Mouse (Mus musculus) midbrain, postnatal 0 days (tissue): Measurements from ENCODE around the gene Cfap43. TPM values are rescaled to one million over a fixed set of nuclear protein-coding genes. Genes with fewer than 3 reads are reported as not detected.

Experiments used
- ATAC-seq: fragments of 200-750 bp; cut with Nextera tagmentation; 2 replicates; pipeline ENCODE4 v1.8.0; 2017; ENCODE audit warnings: moderate number of reproducible peaks, mild to moderate bottlenecking, moderate TSS enrichment, moderate library complexity; ENCODE audit not compliant: low FRiP score
- DNase-seq: peaks from one replicate; pipeline ENCODE4 v3.0.0-alpha.2; 2015; ENCODE audit warnings: low spot score
- H3K27ac ChIP-seq: fragments of 300-500 bp; sonication (generic); 2 replicates; pipeline ENCODE4 v1.5.1; 2014; ENCODE audit warnings: low read depth, mild to moderate bottlenecking, low read length, mixed read lengths
- H3K27me3 ChIP-seq: fragments of 300-500 bp; sonication (generic); 2 replicates; pipeline ENCODE4 v1.6.1; 2014; ENCODE audit warnings: low read length, control low read depth, mixed read lengths; ENCODE audit not compliant: insufficient read depth
- H3K36me3 ChIP-seq: fragments of 300-500 bp; sonication (generic); 2 replicates; pipeline ENCODE4 v1.6.1; 2014; ENCODE audit warnings: low read length, control low read depth, mixed read lengths; ENCODE audit not compliant: insufficient read depth
- H3K4me1 ChIP-seq: fragments of 300-500 bp; sonication (generic); 2 replicates; pipeline ENCODE4 v1.6.1; 2014; ENCODE audit warnings: mild to moderate bottlenecking, control low read depth, antibody characterized with exemption, low read length, mixed read lengths; ENCODE audit not compliant: insufficient read depth
- H3K4me2 ChIP-seq: fragments of 300-500 bp; sonication (generic); 2 replicates; pipeline ENCODE4 v1.6.1; 2014; ENCODE audit warnings: low read depth, mild to moderate bottlenecking, low read length, mixed read lengths; ENCODE audit not compliant: poor library complexity, severe bottlenecking
- H3K4me3 ChIP-seq: fragments of 300-500 bp; sonication (generic); 2 replicates; pipeline ENCODE4 v1.5.1; 2014; ENCODE audit warnings: low read depth, mild to moderate bottlenecking, low read length, moderate library complexity
- H3K9ac ChIP-seq: fragments of 300-500 bp; sonication (generic); replicated peaks from 2 replicates; pipeline ENCODE4 v1.6.1; 2014; ENCODE audit warnings: mild to moderate bottlenecking, low read length, moderate library complexity, mixed read lengths; ENCODE audit not compliant: poor library complexity, severe bottlenecking
- H3K9me3 ChIP-seq: fragments of 300-500 bp; sonication (generic); 2 replicates; pipeline ENCODE4 v1.6.1; 2016; ENCODE audit warnings: low read length, control low read depth
- CTCF ChIP-seq: IDR thresholded peaks from 2 replicates; pipeline ENCODE4 v1.5.1; 2016; ENCODE audit warnings: antibody characterized with exemption, mild to moderate bottlenecking
- WGBS: fragments of 180-500 bp; shearing (Covaris S2); extraction: QIAGEN DNeasy Blood & Tissue Kit; methylation state at CpG from one replicate; pipeline ENCODE4 v1.1.7; 2014; 5-methylcytosine and 5-hydroxymethylcytosine counted together
- polyA plus RNA-seq: library from polyadenylated mRNA; unstranded; fragments of >200 nt; fragmentation: Nextera tagmentation; extraction: Ambion mirVana; gene quantifications from 2 replicates; pipeline ENCODE4 v1.2.1, GENCODE M21; 2015
- total RNA-seq: library from RNA; depleted of rRNA; stranded (reverse); fragments of >200 nt; gene quantifications from 2 replicates; pipeline ENCODE4 v1.2.3, GENCODE M21; 2014

Cfap43 gene
- total and polyA plus RNA-seq, 2 experiments from 2014 or later = 2.6 to 4.2 TPM

DNA sequence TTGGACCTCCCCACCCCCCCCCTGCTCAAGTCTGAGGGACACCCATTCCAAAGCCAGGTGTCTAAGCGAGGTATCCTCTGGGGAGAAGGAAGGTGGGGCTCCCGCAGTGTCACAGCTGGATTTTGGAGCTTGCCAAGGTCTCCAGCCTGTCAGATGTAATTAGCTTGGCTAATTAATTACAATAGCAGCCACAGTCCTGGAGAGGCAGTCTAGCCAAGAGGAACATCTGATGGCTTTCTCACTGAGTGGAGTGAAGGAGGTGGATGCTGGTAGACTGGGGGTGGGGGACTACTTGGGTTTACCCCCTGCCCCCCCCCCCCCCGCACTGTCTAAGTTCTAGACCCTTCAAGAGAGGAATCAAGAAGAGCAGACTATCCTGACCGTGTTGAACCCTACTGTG lies 15.4 kb downstream of the Cfap43 start:
- H3K27ac ChIP-seq = no peak overlapping the region
- no peaks in the 10 kb centered on the region for H3K4me1 ChIP-seq
- H3K9me3 ChIP-seq = no peaks in the 10 kb centered on the region
- H3K27me3 ChIP-seq = no peaks in the 10 kb centered on the region
- H3K4me3 ChIP-seq = no peak overlapping the region
- no peak overlapping the region for H3K4me2 ChIP-seq
- no peak for DNase-seq
- WGBS = 69% methylated on average over 4 of the region's 4 CpGs
- TF ChIP-seq CTCF = no peak
- H3K9ac ChIP-seq = no peak overlapping the region
- no peak for ATAC-seq
- no peaks in the 10 kb centered on the region for H3K36me3 ChIP-seq

DNA sequence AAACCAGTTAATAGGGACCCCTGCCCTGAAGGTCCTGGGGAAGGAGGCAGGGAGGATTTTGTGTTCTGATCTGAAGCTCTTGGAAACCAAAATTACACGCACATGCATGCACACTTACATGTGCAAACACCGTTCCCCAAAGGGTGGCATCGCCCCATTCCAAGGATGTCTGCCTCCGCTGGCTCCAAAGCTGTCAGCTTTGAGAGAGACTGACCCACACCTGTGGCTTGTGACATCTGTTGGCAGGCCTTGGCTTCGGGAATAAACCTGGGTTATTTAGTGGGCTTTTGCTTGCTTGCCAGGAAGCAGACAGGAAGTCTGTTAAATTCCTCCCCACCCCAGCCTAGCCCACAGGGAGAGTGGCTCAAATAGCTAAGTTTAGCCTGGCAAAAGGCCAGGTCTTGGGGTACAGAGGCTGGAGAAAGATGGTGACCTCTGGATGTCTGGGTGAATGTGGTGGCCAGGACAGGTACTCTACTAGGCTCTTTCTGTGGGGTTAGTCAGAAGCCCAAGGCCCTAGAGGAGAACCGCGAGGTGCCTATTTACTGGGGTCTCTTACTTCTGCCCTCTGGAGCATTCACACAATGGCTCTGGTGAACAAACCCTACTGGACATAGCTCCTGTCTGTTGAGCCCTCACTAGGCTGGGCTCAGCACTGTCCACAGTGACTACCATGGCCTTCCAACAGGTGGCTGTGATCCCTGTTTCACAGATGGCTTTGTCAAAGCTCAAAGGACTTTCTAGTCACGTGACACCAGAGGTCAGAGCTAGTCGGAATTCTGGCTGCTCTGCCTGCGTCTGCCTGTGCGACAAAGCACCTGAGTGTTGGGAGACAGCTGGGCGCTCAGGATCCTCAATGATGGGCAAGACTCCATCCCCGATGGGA lies 16.5 kb downstream of the Cfap43 start:
- DNase-seq (no peak), ATAC-seq (no peak)
- Histone ChIP-seq H3K27me3 (no peaks in the 10 kb centered on the region), H3K4me3 (no peak overlapping the region), H3K27ac (no peak overlapping the region), H3K36me3 (no peaks in the 10 kb centered on the region), H3K4me1 (no peaks in the 10 kb centered on the region), H3K9ac (no peak overlapping the region), H3K4me2 (no peak overlapping the region), H3K9me3 (no peaks in the 10 kb centered on the region)
- 72% methylated on average over 13 of the region's 13 CpGs for WGBS
- no peak for TF ChIP-seq CTCF

DNA sequence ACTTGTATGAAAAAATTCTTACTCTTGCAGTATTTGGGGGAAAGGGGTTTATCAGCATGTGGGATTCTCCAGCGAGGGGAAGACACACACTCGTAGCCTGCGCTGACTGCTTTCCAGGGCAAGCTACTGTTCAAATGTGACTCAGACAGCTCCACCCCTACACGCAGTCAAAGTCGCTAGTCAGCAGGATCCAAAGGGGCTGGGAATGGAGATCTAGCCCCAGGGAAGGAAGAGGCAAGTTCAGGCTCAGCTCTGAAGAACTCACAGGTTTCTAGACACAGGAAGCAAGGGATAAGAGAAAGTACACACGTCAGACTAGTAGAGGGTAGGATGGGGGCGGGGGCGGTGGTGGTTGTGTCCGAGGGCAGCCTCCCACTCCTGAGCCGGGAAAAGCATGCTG lies 18.5 kb downstream of the Cfap43 start:
- DNase-seq (no peak), ATAC-seq (no peak)
- Histone ChIP-seq H3K27me3 (no peaks in the 10 kb centered on the region), H3K4me3 (no peak overlapping the region), H3K36me3 (no peaks in the 10 kb centered on the region), H3K4me1 (no peaks in the 10 kb centered on the region), H3K27ac (no peak overlapping the region), H3K9me3 (no peaks in the 10 kb centered on the region), H3K4me2 (no peak overlapping the region), H3K9ac (no peak overlapping the region)
- 86% methylated on average over 10 of the region's 10 CpGs for WGBS
- no peak for TF ChIP-seq CTCF

DNA sequence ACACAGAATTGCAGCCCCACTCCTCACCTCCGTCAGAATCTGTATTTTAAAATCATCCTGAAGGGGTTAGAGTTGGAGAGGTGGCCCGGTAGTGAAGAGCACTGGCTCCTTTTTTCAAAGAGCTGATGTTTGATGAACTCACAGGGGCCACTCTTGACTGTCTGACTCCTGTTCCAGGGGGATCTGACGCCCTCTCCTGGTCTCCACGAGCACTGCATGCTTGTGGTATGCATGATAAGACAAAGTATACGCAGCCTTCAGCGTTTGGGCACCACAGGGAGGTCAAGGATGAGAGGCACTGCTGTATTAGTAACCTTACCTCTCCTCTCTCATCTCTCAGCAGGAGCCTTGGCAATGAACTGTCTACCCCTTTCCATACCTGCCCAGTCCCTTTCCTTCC lies 19.1 kb downstream of the Cfap43 start:
- peak; percentile 43 for TF ChIP-seq CTCF
- WGBS = 68% methylated on average over 6 of the region's 6 CpGs
- Histone ChIP-seq H3K9ac (no peak overlapping the region), H3K4me1 (no peaks in the 10 kb centered on the region), H3K36me3 (no peaks in the 10 kb centered on the region), H3K4me3 (no peak overlapping the region), H3K4me2 (no peak overlapping the region), H3K9me3 (no peaks in the 10 kb centered on the region), H3K27ac (no peak overlapping the region), H3K27me3 (no peaks in the 10 kb centered on the region)
- ATAC-seq (no peak), DNase-seq (no peak)

DNA sequence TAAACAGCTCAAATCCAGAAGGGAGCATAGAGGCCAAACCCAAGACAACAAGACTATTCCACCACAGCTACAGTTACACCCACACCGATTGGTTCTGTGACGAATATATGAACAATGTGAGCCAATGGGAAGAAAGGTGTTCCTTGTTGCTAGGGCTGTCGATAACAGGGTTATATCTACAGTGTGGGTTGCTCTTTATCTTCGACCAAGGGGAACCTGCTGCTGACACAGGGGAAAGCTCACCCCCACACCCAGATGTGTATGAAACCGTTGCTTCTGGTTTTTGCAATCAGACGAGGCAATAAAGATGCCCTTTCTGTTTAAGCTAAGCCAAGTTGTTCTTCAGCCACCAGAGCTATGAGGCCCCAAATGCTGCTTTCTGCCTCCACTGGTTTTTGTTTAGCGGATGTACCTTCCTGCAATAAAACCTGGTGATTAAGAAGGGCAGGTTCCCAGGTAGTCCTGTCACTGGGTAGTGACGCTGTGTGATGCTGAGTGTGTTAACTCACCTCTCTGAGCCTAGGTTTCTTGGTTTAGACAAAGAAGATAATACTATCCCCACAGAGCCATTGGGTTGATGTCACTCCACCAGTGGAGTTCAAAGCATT lies 20.5 kb downstream of the Cfap43 start:
- DNase-seq (no peak), ATAC-seq (no peak)
- Histone ChIP-seq H3K27me3 (no peaks in the 10 kb centered on the region), H3K27ac (no peak overlapping the region), H3K4me3 (no peak overlapping the region), H3K36me3 (no peaks in the 10 kb centered on the region), H3K9me3 (no peaks in the 10 kb centered on the region), H3K4me2 (no peak overlapping the region), H3K9ac (no peak overlapping the region), H3K4me1 (no peaks in the 10 kb centered on the region)
- TF ChIP-seq CTCF = no peak
- 94% methylated on average over 8 of the region's 8 CpGs for WGBS

DNA sequence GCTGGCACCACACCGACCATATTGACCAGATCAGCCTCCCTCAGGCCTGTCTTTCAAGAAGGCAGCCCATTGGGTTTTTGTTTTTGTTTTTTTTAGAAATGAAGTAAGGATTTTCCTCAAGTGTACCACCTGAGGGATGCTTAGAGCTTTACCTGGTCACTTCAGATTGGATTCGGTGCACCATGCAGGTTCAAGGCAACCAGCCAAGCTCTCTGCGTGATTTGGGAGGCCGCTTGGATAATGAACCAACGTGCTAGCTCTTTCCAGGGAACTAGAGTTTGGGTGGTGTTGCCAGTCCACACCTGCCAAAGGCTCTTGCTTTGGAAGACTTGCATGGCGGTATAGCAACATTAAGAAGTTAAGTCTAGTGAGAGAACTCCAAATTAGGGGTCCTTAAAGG lies 26.0 kb downstream of the Cfap43 start:
- 97% methylated on average over 6 of the region's 6 CpGs for WGBS

More for the DNA sequence above, 26.0 kb downstream of the Cfap43 start:
- no peaks in the 10 kb centered on the region for H3K36me3 ChIP-seq
- H3K27me3 ChIP-seq = no peaks in the 10 kb centered on the region
- no peak overlapping the region for H3K4me3 ChIP-seq
- H3K9ac ChIP-seq = no peak overlapping the region
- DNase-seq (no peak), ATAC-seq (no peak)
- TF ChIP-seq CTCF = no peak
- no peak overlapping the region for H3K27ac ChIP-seq
- no peak overlapping the region for H3K4me2 ChIP-seq
- H3K9me3 ChIP-seq = no peaks in the 10 kb centered on the region
- H3K4me1 ChIP-seq = no peaks in the 10 kb centered on the region
